Mouse (Mus musculus) ES-Bruce4 (cell line): Measurements from ENCODE around the gene Gpbar1.

Source experiments
- CTCF ChIP-seq: IDR thresholded peaks from one replicate; pipeline ENCODE4 v1.8.1; 2011; ENCODE audit warnings: low read depth, low read length
- EP300 ChIP-seq: IDR thresholded peaks from 2 replicates; pipeline ENCODE4 v1.6.1; 2011; ENCODE audit warnings: low read depth, low read length; ENCODE audit not compliant: insufficient read depth
- POLR2A ChIP-seq: IDR thresholded peaks from one replicate; pipeline ENCODE4 v1.8.1; 2011; ENCODE audit warnings: low read length; ENCODE audit not compliant: insufficient read depth

DNA sequence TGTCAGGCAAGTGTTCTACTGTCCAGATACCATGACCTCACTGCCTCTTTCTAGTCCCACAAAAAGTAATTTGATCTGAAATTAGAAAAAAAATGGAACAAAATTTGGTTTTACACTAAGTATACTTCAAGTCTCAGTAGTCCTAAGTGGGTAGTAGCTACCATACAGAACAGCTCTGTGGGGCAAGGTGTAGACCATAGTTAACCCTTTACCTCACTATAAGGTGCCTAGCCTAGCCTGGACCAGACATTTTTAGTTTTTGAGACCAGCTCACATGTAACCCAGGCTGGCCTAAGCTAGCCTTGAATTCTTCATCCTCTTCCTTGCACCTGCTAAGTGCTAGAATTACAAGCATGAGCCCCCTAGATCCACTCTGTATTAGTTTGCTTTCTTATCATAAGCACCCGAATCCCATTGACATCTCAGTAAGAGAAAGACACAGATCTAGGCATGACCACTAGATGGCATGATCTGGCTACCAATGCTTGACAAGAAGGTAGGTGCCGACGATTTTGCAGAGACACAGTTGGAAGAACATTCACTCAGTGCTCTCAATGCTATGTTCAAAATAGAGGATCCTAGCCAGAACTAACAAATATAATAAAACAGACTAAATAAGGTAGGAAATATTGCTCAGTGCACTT lies 34.8 kb downstream of the Gpbar1 start:
- TF ChIP-seq CTCF, result no peak
- TF ChIP-seq POLR2A, result no peak
- TF ChIP-seq EP300, result no peak
